Mouse (Mus musculus) forebrain, postnatal 0 days (tissue): ENCODE data around the gene Gpm6b. TPM values are rescaled to one million over a fixed set of nuclear protein-coding genes. Genes with fewer than 3 reads are reported as not detected.

ENCODE experiments used
- ATAC-seq: fragments of 200-750 bp; cut with Nextera tagmentation; 2 replicates; pipeline ENCODE4 v1.8.0; 2017; ENCODE audit warnings: mild to moderate bottlenecking, moderate library complexity
- DNase-seq: peaks from one replicate; pipeline ENCODE4 v3.0.0-alpha.2; 2015
- H3K27ac ChIP-seq: fragments of 300-500 bp; sonication (generic); 2 replicates; pipeline ENCODE4 v1.5.1; 2014; ENCODE audit warnings: low read depth, mild to moderate bottlenecking, antibody characterized with exemption, low read length, moderate library complexity, mixed read lengths
- H3K27me3 ChIP-seq: fragments of 300-500 bp; sonication (generic); 2 replicates; pipeline ENCODE4 v1.6.1; 2014; ENCODE audit warnings: mild to moderate bottlenecking, low read length, mixed read lengths; ENCODE audit not compliant: insufficient read depth
- H3K36me3 ChIP-seq: fragments of 300-500 bp; sonication (generic); 2 replicates; pipeline ENCODE4 v1.6.1; 2014; ENCODE audit warnings: mild to moderate bottlenecking, moderate library complexity; ENCODE audit not compliant: insufficient read depth
- H3K4me1 ChIP-seq: fragments of 300-500 bp; sonication (generic); 2 replicates; pipeline ENCODE4 v1.6.1; 2014; ENCODE audit warnings: antibody characterized with exemption; ENCODE audit not compliant: insufficient read depth
- H3K4me2 ChIP-seq: fragments of 300-500 bp; sonication (generic); 2 replicates; pipeline ENCODE4 v1.6.1; 2014; ENCODE audit warnings: low read depth, mild to moderate bottlenecking, moderate library complexity
- H3K4me3 ChIP-seq: fragments of 300-500 bp; sonication (generic); 2 replicates; pipeline ENCODE4 v1.5.1; 2014; ENCODE audit warnings: low read depth, low read length, mixed read lengths
- H3K9ac ChIP-seq: fragments of 300-500 bp; sonication (generic); 2 replicates; pipeline ENCODE4 v1.6.1; 2014; ENCODE audit warnings: mild to moderate bottlenecking
- H3K9me3 ChIP-seq: fragments of 300-500 bp; sonication (generic); 2 replicates; pipeline ENCODE4 v1.6.1; 2016; ENCODE audit warnings: low read length
- CTCF ChIP-seq: sonication (generic); IDR thresholded peaks from 2 replicates; pipeline ENCODE4 v1.5.1; 2016; ENCODE audit warnings: antibody characterized with exemption, control low read depth, low read depth
- WGBS: fragments of 180-500 bp; shearing (Covaris S2); extraction: QIAGEN DNeasy Blood & Tissue Kit; methylation state at CpG from one replicate; pipeline ENCODE4 v1.1.7; 2014; 5-methylcytosine and 5-hydroxymethylcytosine counted together
- polyA plus RNA-seq: library from polyadenylated mRNA; unstranded; fragments of >200 nt; fragmentation: Nextera tagmentation; extraction: Ambion mirVana; gene quantifications from 2 replicates; pipeline ENCODE4 v1.2.1, GENCODE M21; 2015
- total RNA-seq: library from RNA; depleted of rRNA; stranded (reverse); fragments of >200 nt; gene quantifications from 2 replicates; pipeline ENCODE4 v1.2.3, GENCODE M21; 2014

The Gpm6b gene
- total and polyA plus RNA-seq, 2 experiments from 2014 or later = 385 to 431 TPM

GRCm38 (mm10) chrX:166376681-166377328, 138.1 kb downstream of the Gpm6b start:
- TF ChIP-seq CTCF = no peak
- no peak for ATAC-seq
- no peaks in the 10 kb centered on the region for H3K4me1 ChIP-seq
- H3K36me3 ChIP-seq = peaks cover 19% of the 10 kb centered on the region; the same call in 1 of the 2 replicates
- no peak overlapping the region for H3K4me2 ChIP-seq
- WGBS = 78% methylated on average over 9 of the region's 9 CpGs
- H3K9ac ChIP-seq = no peak overlapping the region
- H3K9me3 ChIP-seq = no peaks in the 10 kb centered on the region
- H3K27ac ChIP-seq = no peak overlapping the region
- no peak overlapping the region for H3K4me3 ChIP-seq
- DNase-seq = no peak
- no peaks in the 10 kb centered on the region for H3K27me3 ChIP-seq

- Histone ChIP-seq H3K4me1 (no peaks in the 10 kb centered on the region), H3K9ac (no peak overlapping the region), H3K9me3 (no peaks in the 10 kb centered on the region), H3K27ac (no peak overlapping the region), H3K27me3 (no peaks in the 10 kb centered on the region), H3K4me2 (no peak overlapping the region), H3K36me3 (peaks cover 30% of the 10 kb centered on the region; the same call in 1 of the 2 replicates), H3K4me3 (no peak overlapping the region)
- WGBS = 86% methylated on average over 5 of the region's 5 CpGs
- no peak for ATAC-seq
- TF ChIP-seq CTCF = no peak
- DNase-seq = no peak
These were observed 139.9 kb downstream of the Gpm6b start for GRCm38 (mm10) chrX:166378652-166379051.

- ATAC-seq (no peak), DNase-seq (no peak)
- no peak overlapping the region for H3K4me3 ChIP-seq
- no peak overlapping the region for H3K9ac ChIP-seq
- no peak overlapping the region for H3K27ac ChIP-seq
- H3K4me1 ChIP-seq = no peaks in the 10 kb centered on the region
- no peak overlapping the region for H3K4me2 ChIP-seq
- no peaks in the 10 kb centered on the region for H3K27me3 ChIP-seq
- no peaks in the 10 kb centered on the region for H3K9me3 ChIP-seq
- WGBS = 77% methylated on average over 2 of the region's 2 CpGs
- peaks cover 28% of the 10 kb centered on the region; the same call in 1 of the 2 replicates for H3K36me3 ChIP-seq
- no peak for TF ChIP-seq CTCF
These were observed 144.9 kb downstream of the Gpm6b start for GRCm38 (mm10) chrX:166383606-166384005.

GRCm38 (mm10) chrX:166384935-166385334, 146.2 kb downstream of the Gpm6b start:
- no peak for ATAC-seq

GRCm38 (mm10) chrX:166386656-166387055, 147.9 kb downstream of the Gpm6b start:
- TF ChIP-seq CTCF = no peak
- Histone ChIP-seq H3K27ac (no peak overlapping the region), H3K4me1 (no peaks in the 10 kb centered on the region), H3K4me2 (no peak overlapping the region), H3K9ac (no peak overlapping the region), H3K4me3 (no peak overlapping the region), H3K9me3 (no peaks in the 10 kb centered on the region), H3K27me3 (no peaks in the 10 kb centered on the region), H3K36me3 (peaks cover 22% of the 10 kb centered on the region; the same call in 1 of the 2 replicates)
- DNase-seq = no peak
- WGBS = 85% methylated on average over 6 of the region's 6 CpGs
- no peak for ATAC-seq

More at GRCm38 (mm10) chrX:166384935-166385334, 146.2 kb downstream of the Gpm6b start:
- no peak overlapping the region for H3K9ac ChIP-seq
- H3K9me3 ChIP-seq = no peaks in the 10 kb centered on the region
- no peak overlapping the region for H3K27ac ChIP-seq
- no peak overlapping the region for H3K4me3 ChIP-seq
- H3K36me3 ChIP-seq = peaks cover 23% of the 10 kb centered on the region; the same call in 1 of the 2 replicates
- no peaks in the 10 kb centered on the region for H3K4me1 ChIP-seq
- H3K27me3 ChIP-seq = no peaks in the 10 kb centered on the region
- 57% methylated on average over 3 of the region's 3 CpGs for WGBS
- DNase-seq = no peak
- TF ChIP-seq CTCF = no peak
- no peak overlapping the region for H3K4me2 ChIP-seq

- Histone ChIP-seq H3K4me2 (no peak overlapping the region), H3K9ac (no peak overlapping the region), H3K27me3 (no peaks in the 10 kb centered on the region), H3K9me3 (no peaks in the 10 kb centered on the region), H3K27ac (no peak overlapping the region), H3K4me1 (no peaks in the 10 kb centered on the region), H3K4me3 (no peak overlapping the region), H3K36me3 (no peaks in the 10 kb centered on the region)
- 86% methylated on average over 1 of the region's 1 CpGs for WGBS
- ATAC-seq (no peak), DNase-seq (no peak)
- peak; percentile 32 for TF ChIP-seq CTCF
These were observed 155.0 kb downstream of the Gpm6b start for GRCm38 (mm10) chrX:166393753-166394152.

- Histone ChIP-seq H3K4me2 (no peak overlapping the region), H3K36me3 (peaks cover 9% of the 10 kb centered on the region), H3K27ac (no peak overlapping the region), H3K4me1 (no peaks in the 10 kb centered on the region), H3K4me3 (no peak overlapping the region), H3K9me3 (no peaks in the 10 kb centered on the region), H3K9ac (no peak overlapping the region), H3K27me3 (no peaks in the 10 kb centered on the region)
- ATAC-seq = no peak
- TF ChIP-seq CTCF = no peak
- DNase-seq = no peak
These were observed 169.2 kb downstream of the Gpm6b start for GRCm38 (mm10) chrX:166407865-166408264.
